Mouse (Mus musculus): Measurements from ENCODE around the gene Clcn5.

Gene Clcn5

GRCm38 (mm10) chrX:7319089-7319721 is at the start of gene Clcn5:
Gene Clcn5 (minus strand): TSS chrX:7319358.
- in situ Hi-C loops (cut with MboI; ENCODE audit: low pct_unique_long_range_greater_than_20kb in 1 of 2, low sequenced_read_pairs in 2 of 2, unreplicated experiment in 1 of 2): no loop called here

GRCm38 (mm10) chrX:7325455-7325854 is 6.3 kb upstream of the Clcn5 start:
- in situ Hi-C loops (cut with MboI; ENCODE audit: low pct_unique_long_range_greater_than_20kb in 1 of 2, low sequenced_read_pairs in 2 of 2, unreplicated experiment in 1 of 2): no loop called here

- in situ Hi-C loops (cut with MboI; ENCODE audit: low pct_unique_long_range_greater_than_20kb in 1 of 2, low sequenced_read_pairs in 2 of 2, unreplicated experiment in 1 of 2): no loop called here
These were observed 3.1 kb upstream of the Clcn5 start for GRCm38 (mm10) chrX:7322288-7322687.

GRCm38 (mm10) chrX:7320571-7320970 is 1.4 kb upstream of the Clcn5 start:
- in situ Hi-C loops (cut with MboI; ENCODE audit: low pct_unique_long_range_greater_than_20kb in 1 of 2, low sequenced_read_pairs in 2 of 2, unreplicated experiment in 1 of 2): no loop called here

- in situ Hi-C loops (cut with MboI; ENCODE audit: low pct_unique_long_range_greater_than_20kb in 1 of 2, low sequenced_read_pairs in 2 of 2, unreplicated experiment in 1 of 2): no loop called here
These were observed 570 bp downstream of the Clcn5 start for GRCm38 (mm10) chrX:7318551-7319025.

GRCm38 (mm10) chrX:7315115-7315514 is 4.0 kb downstream of the Clcn5 start:
- in situ Hi-C loops (cut with MboI; ENCODE audit: low pct_unique_long_range_greater_than_20kb in 1 of 2, low sequenced_read_pairs in 2 of 2, unreplicated experiment in 1 of 2): no loop called here

- in situ Hi-C loops (cut with MboI; ENCODE audit: low pct_unique_long_range_greater_than_20kb in 1 of 2, low sequenced_read_pairs in 2 of 2, unreplicated experiment in 1 of 2): no loop called here
These were observed 4.5 kb downstream of the Clcn5 start for GRCm38 (mm10) chrX:7314645-7315044.

- in situ Hi-C loops (cut with MboI; ENCODE audit: low pct_unique_long_range_greater_than_20kb in 1 of 2, low sequenced_read_pairs in 2 of 2, unreplicated experiment in 1 of 2): no loop called here
These were observed 10.9 kb downstream of the Clcn5 start for GRCm38 (mm10) chrX:7308242-7308641.

- in situ Hi-C loops (cut with MboI; ENCODE audit: low pct_unique_long_range_greater_than_20kb in 1 of 2, low sequenced_read_pairs in 2 of 2, unreplicated experiment in 1 of 2): no loop called here
These were observed 12.3 kb downstream of the Clcn5 start for GRCm38 (mm10) chrX:7306861-7307260.

- in situ Hi-C loops (cut with MboI; ENCODE audit: low pct_unique_long_range_greater_than_20kb in 1 of 2, low sequenced_read_pairs in 2 of 2, unreplicated experiment in 1 of 2): no loop called here
These were observed 26.2 kb downstream of the Clcn5 start for GRCm38 (mm10) chrX:7292981-7293380.

GRCm38 (mm10) chrX:7292151-7292768 is 26.9 kb downstream of the Clcn5 start:
- in situ Hi-C loops (cut with MboI; ENCODE audit: low pct_unique_long_range_greater_than_20kb in 1 of 2, low sequenced_read_pairs in 2 of 2, unreplicated experiment in 1 of 2): no loop called here

GRCm38 (mm10) chrX:7288976-7289375 is 30.2 kb downstream of the Clcn5 start:
- in situ Hi-C loops (cut with MboI; ENCODE audit: low pct_unique_long_range_greater_than_20kb in 1 of 2, low sequenced_read_pairs in 2 of 2, unreplicated experiment in 1 of 2): no loop called here

GRCm38 (mm10) chrX:7287051-7287734 is 32.0 kb downstream of the Clcn5 start:
- in situ Hi-C loops (cut with MboI; ENCODE audit: low pct_unique_long_range_greater_than_20kb in 1 of 2, low sequenced_read_pairs in 2 of 2, unreplicated experiment in 1 of 2): no loop called here

- in situ Hi-C loops (cut with MboI; ENCODE audit: low pct_unique_long_range_greater_than_20kb in 1 of 2, low sequenced_read_pairs in 2 of 2, unreplicated experiment in 1 of 2): no loop called here
These were observed 36.5 kb downstream of the Clcn5 start for GRCm38 (mm10) chrX:7282636-7283035.

GRCm38 (mm10) chrX:7279722-7280121 is 39.4 kb downstream of the Clcn5 start:
- in situ Hi-C loops (cut with MboI; ENCODE audit: low pct_unique_long_range_greater_than_20kb in 1 of 2, low sequenced_read_pairs in 2 of 2, unreplicated experiment in 1 of 2): no loop called here

GRCm38 (mm10) chrX:7276564-7276963 is 42.6 kb downstream of the Clcn5 start:
- in situ Hi-C loops (cut with MboI; ENCODE audit: low pct_unique_long_range_greater_than_20kb in 1 of 2, low sequenced_read_pairs in 2 of 2, unreplicated experiment in 1 of 2): no loop called here

GRCm38 (mm10) chrX:7261149-7261548 is 58.0 kb downstream of the Clcn5 start:
- in situ Hi-C loops (cut with MboI; ENCODE audit: low pct_unique_long_range_greater_than_20kb in 1 of 2, low sequenced_read_pairs in 2 of 2, unreplicated experiment in 1 of 2): no loop called here

- in situ Hi-C loops (cut with MboI; ENCODE audit: low pct_unique_long_range_greater_than_20kb in 1 of 2, low sequenced_read_pairs in 2 of 2, unreplicated experiment in 1 of 2): no loop called here
These were observed 58.6 kb downstream of the Clcn5 start for GRCm38 (mm10) chrX:7260400-7261113.

GRCm38 (mm10) chrX:7259718-7260117 is 59.4 kb downstream of the Clcn5 start:
- in situ Hi-C loops (cut with MboI; ENCODE audit: low pct_unique_long_range_greater_than_20kb in 1 of 2, low sequenced_read_pairs in 2 of 2, unreplicated experiment in 1 of 2): no loop called here
